17 mouse cellular contexts compared by ENCODE assay signal in the genomic region with DNA sequence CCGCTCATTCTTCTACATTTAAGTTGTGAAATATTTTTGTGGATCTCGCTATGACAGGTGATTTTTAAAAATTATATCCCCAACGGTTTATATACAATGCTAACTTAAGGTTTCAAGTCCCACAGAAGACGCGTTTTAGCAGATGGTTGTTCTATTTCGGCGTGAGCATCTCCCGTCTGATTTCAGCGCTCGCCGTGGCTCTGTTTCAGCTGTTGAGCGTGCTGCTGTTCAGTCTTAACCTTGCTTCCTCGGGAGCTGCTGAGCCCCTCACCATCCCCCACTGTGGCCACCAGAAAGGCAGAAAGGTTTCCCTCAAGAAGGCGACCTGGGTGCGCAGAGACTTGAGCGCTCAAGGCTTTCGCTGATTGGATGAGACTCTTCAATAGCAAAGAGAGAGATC.
"Had no signal": no experiment of that assay in that cellular context is flagged by ENCODE, and none has a peak within 500 bp of the region (broad histone marks: within the 10 kb centered on the region; RNA-seq: fewer than 3 reads in every experiment).

No protein-coding gene starts in this region.

- ATAC-seq: liver, postnatal 0 days; lung, postnatal 0 days; midbrain, embryonic 15.5 days had no signal

- H3K4me2 ChIP-seq: liver, embryonic 13.5 days; liver, embryonic 15.5 days; lung, embryonic 15.5 days; midbrain, embryonic 12.5 days; midbrain, embryonic 15.5 days; neural tube, embryonic 12.5 days; stomach, embryonic 15.5 days had no signal

- DNase-seq: liver, embryonic 13.5 days; liver, postnatal 0 days; lung, adult 2 months; lung, postnatal 14 days; lung, postnatal 36 days; thymus, adult 2 months; thymus, postnatal 25 days had no signal

- H3K9ac ChIP-seq: liver, embryonic 13.5 days; liver, embryonic 15.5 days; liver, postnatal 0 days; lung, embryonic 15.5 days; midbrain, embryonic 12.5 days; midbrain, embryonic 15.5 days; neural tube, embryonic 12.5 days; stomach, embryonic 15.5 days had no signal

- H3K4me3 ChIP-seq: liver, embryonic 13.5 days; liver, embryonic 15.5 days; lung, embryonic 15.5 days; megakaryocyte, embryonic 14.5 days; midbrain, embryonic 12.5 days; midbrain, embryonic 15.5 days; neural tube, embryonic 12.5 days; stomach, embryonic 15.5 days had no signal

- H3K9me3 ChIP-seq: liver, embryonic 13.5 days; liver, embryonic 15.5 days; lung, embryonic 15.5 days; midbrain, embryonic 12.5 days; midbrain, embryonic 15.5 days; neural tube, embryonic 12.5 days; stomach, embryonic 15.5 days had no signal

- H3K27ac ChIP-seq: liver, embryonic 13.5 days; liver, embryonic 15.5 days; lung, embryonic 15.5 days; macrophage; midbrain, embryonic 12.5 days; midbrain, embryonic 15.5 days; neural tube, embryonic 12.5 days; stomach, embryonic 15.5 days; stomach, postnatal 0 days had no signal

- H3K27me3 ChIP-seq: liver, embryonic 13.5 days; liver, embryonic 15.5 days; lung, embryonic 15.5 days; megakaryocyte, embryonic 14.5 days; midbrain, embryonic 12.5 days; midbrain, embryonic 15.5 days; neural tube, embryonic 12.5 days; stomach, embryonic 15.5 days had no signal

- H3K36me3 ChIP-seq: liver, embryonic 13.5 days; liver, embryonic 15.5 days; lung, embryonic 15.5 days; midbrain, embryonic 12.5 days; midbrain, embryonic 15.5 days; neural tube, embryonic 12.5 days; stomach, embryonic 15.5 days had no signal

- H3K4me1 ChIP-seq: liver, embryonic 13.5 days; liver, embryonic 15.5 days; lung, embryonic 15.5 days; megakaryocyte, embryonic 14.5 days; midbrain, embryonic 12.5 days; midbrain, embryonic 15.5 days; neural tube, embryonic 12.5 days; stomach, embryonic 15.5 days had no signal
